Mouse (Mus musculus) CD4-positive, CD25-positive, alpha-beta regulatory T cell, adult 4 months (primary cell): Measurements from ENCODE around the gene Nqo2. TPM values are rescaled to one million over a fixed set of nuclear protein-coding genes. Genes with fewer than 3 reads are reported as not detected.
A peak's percentile ranks its signal among the peaks of the same experiment; 100 is the strongest.
"Not testable (repeated sequence)": the region's sequence is repeated elsewhere in the genome, so short reads cannot be mapped to it uniquely, and the experiment has no call there.

Source experiments
- ATAC-seq: one replicate; pipeline ENCODE4 v1.8.0; 2017
- polyA plus RNA-seq, 2 experiments: library from polyadenylated mRNA; unstranded; fragments of 100-300 nt; shearing (Covaris generic); gene quantifications; one replicate each; pipeline ENCODE4 v1.2.1; 2017

Gene Nqo2
- polyA plus RNA-seq: 1 to 10 TPM; 6.9 to 9.8 TPM

GRCm38 (mm10) chr13:33964206-33965046 is at the start of gene Nqo2:
TSS of gene Nqo2 (plus strand) at chr13:33964687.
- peak; percentile 37 for ATAC-seq

GRCm38 (mm10) chr13:33921041-33921440 is 43.4 kb upstream of the Nqo2 start:
- no peak for ATAC-seq

- no peak for ATAC-seq
Observed at GRCm38 (mm10) chr13:33921699-33922098, 42.8 kb upstream of the Nqo2 start.

- no peak for ATAC-seq
Observed at GRCm38 (mm10) chr13:33930281-33930680, 34.2 kb upstream of the Nqo2 start.

- no peak for ATAC-seq
Observed at GRCm38 (mm10) chr13:33930912-33931311, 33.6 kb upstream of the Nqo2 start.

- ATAC-seq: no peak
Observed at GRCm38 (mm10) chr13:33934743-33935142, 29.7 kb upstream of the Nqo2 start.

GRCm38 (mm10) chr13:33935465-33936181 is 28.9 kb upstream of the Nqo2 start:
- ATAC-seq: no peak

GRCm38 (mm10) chr13:33937151-33937550 is 27.3 kb upstream of the Nqo2 start:
- ATAC-seq: no peak

GRCm38 (mm10) chr13:33937587-33937986 is 26.9 kb upstream of the Nqo2 start:
- not testable (repeated sequence) for ATAC-seq

GRCm38 (mm10) chr13:33941288-33941808 is 23.1 kb upstream of the Nqo2 start:
- ATAC-seq: no peak

GRCm38 (mm10) chr13:33942212-33942779 is 22.2 kb upstream of the Nqo2 start:
- ATAC-seq: no peak

- no peak for ATAC-seq
Observed at GRCm38 (mm10) chr13:33951308-33952074, 13.0 kb upstream of the Nqo2 start.

- no peak for ATAC-seq
Observed at GRCm38 (mm10) chr13:33952075-33952449, 12.4 kb upstream of the Nqo2 start.

- ATAC-seq: no peak
Observed at GRCm38 (mm10) chr13:33952947-33953346, 11.5 kb upstream of the Nqo2 start.

- ATAC-seq: peak; percentile 90
Observed at GRCm38 (mm10) chr13:33956571-33957421, 7.7 kb upstream of the Nqo2 start.

- ATAC-seq: no peak
Observed at GRCm38 (mm10) chr13:33959771-33960170, 4.7 kb upstream of the Nqo2 start.

- peak; percentile 49 for ATAC-seq
Observed at GRCm38 (mm10) chr13:33965056-33966024, 853 bp downstream of the Nqo2 start.

- ATAC-seq: no peak
Observed at GRCm38 (mm10) chr13:33966025-33966412, 1.5 kb downstream of the Nqo2 start.

GRCm38 (mm10) chr13:33966574-33966973 is 2.1 kb downstream of the Nqo2 start:
- no peak for ATAC-seq

GRCm38 (mm10) chr13:33989625-33990024 is 25.1 kb downstream of the Nqo2 start:
- ATAC-seq: no peak
